Mouse (Mus musculus): Measurements from ENCODE around the gene Dnaaf1. TPM values are rescaled to one million over a fixed set of nuclear protein-coding genes. Genes with fewer than 3 reads are reported as not detected.

Dnaaf1 gene
- polyA plus RNA-seq, 1 experiment from 2014 or later = 2.6 TPM

- 64% methylated on average over 4 of the region's 4 CpGs for whole genome bisulfite sequencing
- no peaks in the 10 kb centered on the region for H3K27me3 ChIP-seq (replicated peaks; ENCODE audit: control insufficient read depth, insufficient read depth, low read length)
- no peak for ATAC-seq
- no peak overlapping the region for H3K4me2 ChIP-seq (ENCODE audit: low read depth, low read length)
- no peak overlapping the region for H3K27ac ChIP-seq (ENCODE audit: low read length)
- no peak overlapping the region for H3K4me3 ChIP-seq (ENCODE audit: low read length)
- H3K9ac ChIP-seq (ENCODE audit: low read depth, low read length) = no peak overlapping the region
- no peaks in the 10 kb centered on the region for H3K9me3 ChIP-seq (ENCODE audit: control insufficient read depth, low read length)
- no peaks in the 10 kb centered on the region for H3K36me3 ChIP-seq (ENCODE audit: control insufficient read depth, insufficient read depth, low read length)
- H3K4me1 ChIP-seq (ENCODE audit: control insufficient read depth, insufficient read depth, low read length) = peaks cover 7% of the 10 kb centered on the region; the same call in 1 of the 2 replicates
These were observed 13.3 kb downstream of the Dnaaf1 start for GRCm38 (mm10) chr8:119588321-119588720.

GRCm38 (mm10) chr8:119588844-119589243 is 13.8 kb downstream of the Dnaaf1 start:
- WGBS = 35% methylated on average over 10 of the region's 10 CpGs
- no peak for ATAC-seq

DNA sequence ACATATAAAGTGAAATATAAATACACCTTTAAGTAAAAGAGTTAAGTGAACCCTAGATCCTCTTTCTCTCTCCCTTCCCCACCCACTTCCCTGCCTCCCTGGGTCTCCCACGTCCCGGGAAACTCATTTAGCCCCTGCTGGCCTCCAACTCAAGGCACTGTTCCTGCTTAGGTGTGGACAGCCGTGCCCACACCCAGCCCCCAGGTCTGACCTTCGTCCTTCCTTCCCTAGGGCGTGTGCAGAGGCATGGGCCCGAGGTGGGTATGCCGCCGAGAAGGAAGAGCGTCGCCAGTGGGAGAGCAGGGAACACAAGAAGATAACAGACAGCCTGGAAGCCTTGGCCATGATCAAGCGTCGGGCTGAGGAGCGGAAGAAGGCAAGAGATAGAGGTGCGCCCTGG is 15.3 kb downstream of the Dnaaf1 start:
- H3K27me3 ChIP-seq (replicated peaks; ENCODE audit: control insufficient read depth, insufficient read depth, low read length) = no peaks in the 10 kb centered on the region
- H3K27ac ChIP-seq (ENCODE audit: low read length) = peak overlapping the region; percentile 79
- H3K9me3 ChIP-seq (ENCODE audit: control insufficient read depth, low read length) = no peaks in the 10 kb centered on the region
- no peaks in the 10 kb centered on the region for H3K36me3 ChIP-seq (ENCODE audit: control insufficient read depth, insufficient read depth, low read length)
- H3K4me3 ChIP-seq (ENCODE audit: low read length) = no peak overlapping the region
- H3K9ac ChIP-seq (ENCODE audit: low read depth, low read length) = no peak overlapping the region; the same call in 1 of the 2 replicates
- H3K4me2 ChIP-seq (ENCODE audit: low read depth, low read length) = no peak overlapping the region
- ATAC-seq = peak; percentile 90
- 60% methylated on average over 14 of the region's 14 CpGs for WGBS
- H3K4me1 ChIP-seq (ENCODE audit: control insufficient read depth, insufficient read depth, low read length) = peaks cover 9% of the 10 kb centered on the region; the same call in 1 of the 2 replicates

More at GRCm38 (mm10) chr8:119588844-119589243, 13.8 kb downstream of the Dnaaf1 start:
- Histone ChIP-seq H3K36me3 (ENCODE audit: control insufficient read depth, insufficient read depth, low read length) (no peaks in the 10 kb centered on the region), H3K27ac (ENCODE audit: low read length) (no peak overlapping the region), H3K9me3 (ENCODE audit: control insufficient read depth, low read length) (no peaks in the 10 kb centered on the region), H3K4me3 (ENCODE audit: low read length) (no peak overlapping the region), H3K4me2 (ENCODE audit: low read depth, low read length) (no peak overlapping the region), H3K4me1 (ENCODE audit: control insufficient read depth, insufficient read depth, low read length) (peaks cover 7% of the 10 kb centered on the region; the same call in 1 of the 2 replicates), H3K27me3 (replicated peaks; ENCODE audit: control insufficient read depth, insufficient read depth, low read length) (no peaks in the 10 kb centered on the region), H3K9ac (ENCODE audit: low read depth, low read length) (no peak overlapping the region)

GRCm38 (mm10) chr8:119591456-119591855 is 16.4 kb downstream of the Dnaaf1 start:
- H3K4me2 ChIP-seq (ENCODE audit: low read depth, low read length) = no peak overlapping the region
- peaks cover 11% of the 10 kb centered on the region for H3K4me1 ChIP-seq (ENCODE audit: control insufficient read depth, insufficient read depth, low read length)
- no peak overlapping the region for H3K4me3 ChIP-seq (ENCODE audit: low read length)
- H3K27ac ChIP-seq (ENCODE audit: low read length) = peak overlapping the region; percentile 17
- WGBS = 78% methylated on average over 7 of the region's 7 CpGs
- peak; percentile 12; the same call in 1 of the 2 replicates for ATAC-seq
- H3K9me3 ChIP-seq (ENCODE audit: control insufficient read depth, low read length) = no peaks in the 10 kb centered on the region
- H3K36me3 ChIP-seq (ENCODE audit: control insufficient read depth, insufficient read depth, low read length) = no peaks in the 10 kb centered on the region
- H3K27me3 ChIP-seq (replicated peaks; ENCODE audit: control insufficient read depth, insufficient read depth, low read length) = no peaks in the 10 kb centered on the region
- H3K9ac ChIP-seq (ENCODE audit: low read depth, low read length) = no peak overlapping the region

- H3K4me2 ChIP-seq (ENCODE audit: low read depth, low read length) = peak overlapping the region; percentile 81
- 92% methylated on average over 4 of the region's 4 CpGs for WGBS
- no peak overlapping the region for H3K27ac ChIP-seq (ENCODE audit: low read length)
- peaks cover 11% of the 10 kb centered on the region for H3K4me1 ChIP-seq (ENCODE audit: control insufficient read depth, insufficient read depth, low read length)
- H3K9ac ChIP-seq (ENCODE audit: low read depth, low read length) = peak overlapping the region; percentile 83
- H3K4me3 ChIP-seq (ENCODE audit: low read length) = peak overlapping the region; percentile 71
- H3K9me3 ChIP-seq (ENCODE audit: control insufficient read depth, low read length) = 0 out of 2 replicates have a peak, but pooled peaks cover under 1% of the 10 kb centered on the region
- H3K36me3 ChIP-seq (ENCODE audit: control insufficient read depth, insufficient read depth, low read length) = peaks cover 15% of the 10 kb centered on the region; the same call in 1 of the 2 replicates
- ATAC-seq = no peak
- H3K27me3 ChIP-seq (replicated peaks; ENCODE audit: control insufficient read depth, insufficient read depth, low read length) = no peaks in the 10 kb centered on the region
These were observed 28.7 kb downstream of the Dnaaf1 start for GRCm38 (mm10) chr8:119603771-119604170.

GRCm38 (mm10) chr8:119604398-119604803 is 29.4 kb downstream of the Dnaaf1 start:
- Histone ChIP-seq H3K27ac (ENCODE audit: low read length) (no peak overlapping the region; the same call in 1 of the 2 replicates), H3K4me2 (ENCODE audit: low read depth, low read length) (peak overlapping the region; percentile 81), H3K4me3 (ENCODE audit: low read length) (peak overlapping the region; percentile 71), H3K9ac (ENCODE audit: low read depth, low read length) (peak overlapping the region; percentile 83), H3K36me3 (ENCODE audit: control insufficient read depth, insufficient read depth, low read length) (peaks cover 9% of the 10 kb centered on the region; the same call in 1 of the 2 replicates), H3K4me1 (ENCODE audit: control insufficient read depth, insufficient read depth, low read length) (peaks cover 11% of the 10 kb centered on the region), H3K9me3 (ENCODE audit: control insufficient read depth, low read length) (0 out of 2 replicates have a peak, but pooled peaks cover 6% of the 10 kb centered on the region), H3K27me3 (replicated peaks; ENCODE audit: control insufficient read depth, insufficient read depth, low read length) (no peaks in the 10 kb centered on the region)
- WGBS = 26% methylated on average over 12 of the region's 12 CpGs
- peak; percentile 37; the same call in 1 of the 2 replicates for ATAC-seq

GRCm38 (mm10) chr8:119604996-119605395 is 30.0 kb downstream of the Dnaaf1 start, which contains the start of gene Taf1c:
Gene Taf1c, minus strand, starts transcription at chr8:119605222.
- H3K27ac ChIP-seq (ENCODE audit: low read length) = peak within 1 kb of the TSS; percentile 67
- peak; percentile 88 for ATAC-seq
- WGBS = under 1% methylated on average over 23 of the region's 23 CpGs
- H3K9me3 ChIP-seq (ENCODE audit: control insufficient read depth, low read length) = 0 out of 2 replicates have a peak, but pooled peaks cover 10% of the 10 kb centered on the region
- H3K9ac ChIP-seq (ENCODE audit: low read depth, low read length) = peak within 1 kb of the TSS; percentile 83
- no peaks in the 10 kb centered on the region for H3K27me3 ChIP-seq (replicated peaks; ENCODE audit: control insufficient read depth, insufficient read depth, low read length)
- H3K4me2 ChIP-seq (ENCODE audit: low read depth, low read length) = peak within 1 kb of the TSS; percentile 81
- H3K4me3 ChIP-seq (ENCODE audit: low read length) = peak within 1 kb of the TSS; percentile 71
- H3K36me3 ChIP-seq (ENCODE audit: control insufficient read depth, insufficient read depth, low read length) = peaks cover 8% of the 10 kb centered on the region; the same call in 1 of the 2 replicates
- H3K4me1 ChIP-seq (ENCODE audit: control insufficient read depth, insufficient read depth, low read length) = peaks cover 11% of the 10 kb centered on the region

DNA sequence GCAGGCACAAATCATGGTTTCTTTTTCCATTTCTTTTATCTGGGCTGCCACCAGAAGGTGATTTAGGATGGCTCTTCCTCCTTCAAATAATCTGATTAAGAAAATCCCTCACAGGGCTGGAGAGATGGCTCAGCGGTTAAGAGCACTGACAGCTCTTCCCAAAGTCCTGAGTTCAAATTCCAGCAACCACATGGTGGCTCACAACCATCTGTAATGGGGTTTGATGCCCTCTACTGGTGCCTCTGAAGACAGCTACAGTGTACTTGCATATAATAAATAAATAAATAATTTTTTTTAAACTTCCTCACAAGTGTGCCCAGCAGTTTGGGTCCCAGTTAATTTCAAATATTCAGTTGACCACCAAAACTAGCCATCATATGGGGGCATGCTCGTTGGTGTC is 31.2 kb downstream of the Dnaaf1 start:
- H3K4me3 ChIP-seq (ENCODE audit: low read length) = no peak overlapping the region
- no peaks in the 10 kb centered on the region for H3K27me3 ChIP-seq (replicated peaks; ENCODE audit: control insufficient read depth, insufficient read depth, low read length)
- ATAC-seq = no peak
- 87% methylated on average over 2 of the region's 2 CpGs for WGBS
- H3K4me1 ChIP-seq (ENCODE audit: control insufficient read depth, insufficient read depth, low read length) = peaks cover 11% of the 10 kb centered on the region
- 0 out of 2 replicates have a peak, but pooled peaks cover 10% of the 10 kb centered on the region for H3K9me3 ChIP-seq (ENCODE audit: control insufficient read depth, low read length)
- H3K9ac ChIP-seq (ENCODE audit: low read depth, low read length) = no peak overlapping the region
- H3K36me3 ChIP-seq (ENCODE audit: control insufficient read depth, insufficient read depth, low read length) = peaks cover 3% of the 10 kb centered on the region; the same call in 1 of the 2 replicates
- H3K4me2 ChIP-seq (ENCODE audit: low read depth, low read length) = no peak overlapping the region
- no peak overlapping the region for H3K27ac ChIP-seq (ENCODE audit: low read length)

GRCm38 (mm10) chr8:119612471-119612870 is 37.4 kb downstream of the Dnaaf1 start, which contains the start of gene Adad2:
Gene Adad2, plus strand, starts transcription at chr8:119612747.
- no peaks in the 10 kb centered on the region for H3K27me3 ChIP-seq (replicated peaks; ENCODE audit: control insufficient read depth, insufficient read depth, low read length)
- no peak within 1 kb of the TSS for H3K4me2 ChIP-seq (ENCODE audit: low read depth, low read length)
- no peak within 1 kb of the TSS for H3K4me3 ChIP-seq (ENCODE audit: low read length)
- H3K4me1 ChIP-seq (ENCODE audit: control insufficient read depth, insufficient read depth, low read length) = no peaks in the 10 kb centered on the region
- 0 out of 2 replicates have a peak, but pooled peaks cover 10% of the 10 kb centered on the region for H3K9me3 ChIP-seq (ENCODE audit: control insufficient read depth, low read length)
- no peaks in the 10 kb centered on the region for H3K36me3 ChIP-seq (ENCODE audit: control insufficient read depth, insufficient read depth, low read length)
- 83% methylated on average over 26 of the region's 26 CpGs for WGBS
- no peak for ATAC-seq
- H3K27ac ChIP-seq (ENCODE audit: low read length) = no peak within 1 kb of the TSS
- no peak within 1 kb of the TSS for H3K9ac ChIP-seq (ENCODE audit: low read depth, low read length)
